Mouse (Mus musculus) layer of hippocampus, postnatal 36 days (tissue): Measurements from ENCODE around the gene Gm2115. TPM values are rescaled to one million over a fixed set of nuclear protein-coding genes. Genes with fewer than 3 reads are reported as not detected.

Source experiments
- total RNA-seq, 2 experiments: library from RNA; stranded (reverse); gene quantifications; 2 replicates each; pipeline ENCODE4 v1.2.3; 2021

Gene Gm2115
- total RNA-seq, 2 experiments from 2014 or later: 90.7 to 91.0 TPM

Other genes starting within 250 kb of the Gm2115 start
- 100 to 1,000 TPM; 132 to 153 TPM for gene Arnt2, start 118.8 kb upstream of the Gm2115 start, total RNA-seq
- 10 to 100 TPM; 16.0 to 20.1 TPM for gene Fah, start 77.8 kb downstream of the Gm2115 start, total RNA-seq
- 10 to 100 TPM; 74.9 to 75.7 TPM for gene Zfand6, start 161.0 kb downstream of the Gm2115 start, total RNA-seq